Mouse (Mus musculus): ENCODE measurements around the gene Eno4.

The Eno4 gene

GRCm38 (mm10) chr19:58974126-58974525 lies 30.9 kb downstream of the Eno4 start:
- DNase-seq (ENCODE audit: low spot score in 2 of 2), result no peak

GRCm38 (mm10) chr19:58975216-58975863 lies 32.1 kb downstream of the Eno4 start:
- no peak for DNase-seq (ENCODE audit: low spot score in 2 of 2)

- DNase-seq (ENCODE audit: low spot score in 2 of 2), result peak; percentile 44 to 52
These were observed 35.4 kb downstream of the Eno4 start for GRCm38 (mm10) chr19:58978401-58979171.

DNA sequence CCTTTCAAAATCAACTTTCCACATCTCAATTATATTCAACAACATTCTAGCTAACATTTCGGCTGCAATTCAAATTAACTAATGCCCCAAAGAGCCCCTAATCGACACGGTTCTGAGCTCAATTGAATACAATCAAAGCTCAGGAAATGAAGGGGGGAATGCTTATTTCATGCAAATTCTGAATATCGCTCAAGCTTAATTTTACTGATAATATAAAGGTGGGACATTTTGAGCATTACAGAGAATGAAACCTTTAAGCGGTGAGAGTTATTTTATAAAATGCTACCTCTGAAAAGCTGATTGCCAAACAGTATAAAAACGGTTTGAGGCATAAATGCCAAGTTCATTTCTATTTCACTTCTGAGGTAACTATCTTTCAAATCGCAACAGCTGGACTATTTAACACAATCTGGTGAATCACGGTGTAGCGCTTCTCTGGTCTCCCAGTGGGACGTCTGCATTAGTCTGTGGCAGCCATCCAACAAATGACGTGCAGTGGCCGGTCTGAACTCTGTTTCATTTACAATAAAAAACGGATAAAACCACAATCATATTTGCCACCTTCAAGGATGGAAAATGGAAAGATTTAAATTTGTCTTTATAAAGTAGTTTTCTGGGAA lies 36.3 kb downstream of the Eno4 start:
- DNase-seq (ENCODE audit: low spot score in 2 of 2), result peak; percentile 24 to 30

GRCm38 (mm10) chr19:58980056-58980440 lies 36.8 kb downstream of the Eno4 start:
- DNase-seq (ENCODE audit: low spot score in 2 of 2), result no peak

GRCm38 (mm10) chr19:58981571-58981970 lies 38.3 kb downstream of the Eno4 start:
- DNase-seq (ENCODE audit: low spot score in 2 of 2), result no peak

GRCm38 (mm10) chr19:59002827-59003226 lies 59.6 kb downstream of the Eno4 start:
- no peak for DNase-seq (ENCODE audit: low spot score in 2 of 2)

- DNase-seq (ENCODE audit: low spot score in 2 of 2), result peak in 1 of 2 experiments; percentile 49
These were observed 63.5 kb downstream of the Eno4 start for GRCm38 (mm10) chr19:59006577-59007340.

DNA sequence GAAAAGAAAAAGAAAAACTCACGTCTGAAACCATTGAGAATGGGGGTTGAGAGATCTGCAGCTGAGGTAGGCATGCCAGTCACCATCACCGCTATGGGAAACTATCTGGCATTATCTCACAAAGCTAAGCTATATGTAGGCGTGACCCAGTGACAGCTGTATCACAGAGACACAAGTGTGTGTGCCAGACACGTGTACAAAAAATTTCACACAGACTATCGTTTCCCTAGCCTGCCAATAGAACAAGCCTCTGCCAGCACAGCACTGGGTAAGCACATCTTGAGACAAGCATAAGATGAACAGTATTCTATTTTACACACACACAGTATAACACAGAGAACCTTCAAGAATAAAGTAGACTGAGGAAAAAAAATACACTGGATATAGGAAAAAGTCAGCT lies 67.6 kb downstream of the Eno4 start:
- DNase-seq (ENCODE audit: low spot score in 2 of 2), result peak in 1 of 2 experiments; percentile 36
